Mouse (Mus musculus): ENCODE measurements at regions not wholly inside any gene's neighbourhood (a gene's known extent, or its start where the extent isn't known, plus 50 kb on each side); places are given as distances from the start of the nearest gene placed in this dataset.

- DNase-seq (ENCODE audit: low spot score) = no peak
Observed at GRCm38 (mm10) chr8:127908436-127908835, 450.0 kb upstream of the Nrp1 start.

- no peak for DNase-seq (ENCODE audit: low spot score)
Observed at GRCm38 (mm10) chr8:127909580-127909979, 448.8 kb upstream of the Nrp1 start.

- DNase-seq (ENCODE audit: low spot score) = no peak
Observed at GRCm38 (mm10) chr8:127914086-127914485, 444.3 kb upstream of the Nrp1 start.

GRCm38 (mm10) chr8:127914914-127915313 is 443.5 kb upstream of the Nrp1 start:
- DNase-seq (ENCODE audit: low spot score) = no peak

DNA sequence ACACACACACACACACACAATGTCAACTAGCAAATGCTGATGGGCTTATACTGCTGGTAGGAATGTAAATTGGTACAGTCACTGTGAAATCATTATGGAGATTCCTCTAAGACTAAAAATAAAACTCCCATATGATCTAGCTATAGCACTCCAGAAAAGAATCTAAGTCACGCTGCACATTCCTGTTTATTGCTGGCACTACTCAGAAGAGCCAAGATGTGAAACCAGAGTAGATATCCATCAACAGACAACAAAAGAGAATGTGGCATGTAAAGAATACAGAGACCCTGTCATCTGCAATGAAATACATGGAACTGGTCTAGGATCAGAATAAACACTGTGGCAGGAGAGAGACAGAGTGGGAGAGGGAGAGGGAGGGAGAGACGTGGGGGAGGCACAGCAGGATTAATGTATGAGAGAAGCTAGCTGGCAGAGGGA is 442.8 kb upstream of the Nrp1 start:
- no peak for DNase-seq (ENCODE audit: low spot score)

GRCm38 (mm10) chr8:127921925-127922324 is 436.5 kb upstream of the Nrp1 start:
- DNase-seq (ENCODE audit: low spot score) = no peak

GRCm38 (mm10) chr8:127923321-127923720 is 435.1 kb upstream of the Nrp1 start:
- DNase-seq (ENCODE audit: low spot score) = no peak

- no peak for DNase-seq (ENCODE audit: low spot score)
Observed at GRCm38 (mm10) chr8:127932276-127932675, 426.1 kb upstream of the Nrp1 start.

DNA sequence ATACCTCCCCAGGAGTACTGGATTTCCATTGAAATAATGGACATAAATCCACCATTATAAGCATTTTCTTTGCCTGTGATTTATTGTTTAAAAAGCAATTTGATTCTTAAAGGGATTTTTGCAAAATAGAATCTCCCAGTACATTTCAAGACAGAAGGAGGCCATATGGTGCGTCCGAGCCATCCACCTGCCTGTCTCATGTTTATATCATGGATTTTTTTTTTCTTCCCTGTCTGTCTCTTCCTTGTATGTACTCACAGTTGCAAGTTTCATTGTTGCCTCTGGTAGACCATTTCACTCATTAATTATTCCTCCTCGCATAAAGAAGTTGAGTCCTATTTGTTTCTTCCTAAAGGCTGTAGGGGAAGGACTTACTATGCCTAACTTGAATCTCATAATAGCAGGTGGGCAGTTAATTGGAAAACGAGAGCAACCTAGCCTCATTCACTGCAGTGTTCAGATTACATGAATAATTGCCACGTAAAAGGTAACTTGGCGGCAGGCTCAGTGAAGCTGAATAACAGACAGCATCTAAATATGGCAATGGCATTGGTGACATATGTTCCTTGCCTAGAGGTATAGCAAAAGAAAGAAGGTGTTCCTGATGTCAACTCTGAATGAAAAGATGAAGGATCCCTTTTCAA is 421.5 kb upstream of the Nrp1 start:
- no peak for DNase-seq (ENCODE audit: low spot score)

DNA sequence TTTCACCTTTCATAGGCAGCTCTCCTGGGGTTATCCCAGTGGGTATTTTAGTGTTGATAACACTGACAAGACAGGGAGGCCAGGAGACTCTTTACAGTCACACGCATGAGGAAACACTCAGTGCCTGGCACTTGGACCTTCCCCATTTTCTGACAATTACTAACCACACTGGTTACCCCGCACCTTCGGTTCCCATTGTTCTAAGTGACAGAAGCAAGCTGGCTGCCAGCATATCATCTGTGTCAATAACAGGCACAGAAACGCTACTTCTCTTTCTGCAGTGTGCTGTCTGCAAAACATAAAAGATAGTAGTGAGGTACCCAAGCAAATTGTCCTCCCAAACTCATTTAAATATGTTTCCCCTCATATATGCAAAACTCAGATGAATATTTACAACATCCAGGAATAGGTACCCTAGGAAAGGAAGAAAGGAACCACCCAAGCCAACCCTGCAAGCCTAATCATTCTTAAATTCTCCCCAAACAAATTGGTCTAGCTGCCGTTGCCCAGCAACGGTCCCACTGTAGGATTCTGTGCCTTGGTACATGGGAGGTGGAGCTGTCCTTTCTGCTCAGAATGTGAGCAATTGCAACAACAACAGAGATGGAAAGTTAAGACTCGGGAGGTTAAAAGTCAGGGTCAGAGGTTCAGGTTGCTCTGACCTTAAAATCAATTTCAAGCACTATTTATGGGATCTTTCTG is 419.0 kb upstream of the Nrp1 start:
- peak; percentile 51 for DNase-seq (ENCODE audit: low spot score)

GRCm38 (mm10) chr8:127939986-127940359 is 418.4 kb upstream of the Nrp1 start:
- DNase-seq (ENCODE audit: low spot score) = no peak

- no peak for DNase-seq (ENCODE audit: low spot score)
Observed at GRCm38 (mm10) chr8:127942319-127942718, 416.1 kb upstream of the Nrp1 start.

GRCm38 (mm10) chr8:127944955-127945498 is 413.4 kb upstream of the Nrp1 start:
- no peak for DNase-seq (ENCODE audit: low spot score)

- DNase-seq (ENCODE audit: low spot score) = no peak
Observed at GRCm38 (mm10) chr8:127957571-127957970, 400.8 kb upstream of the Nrp1 start.

DNA sequence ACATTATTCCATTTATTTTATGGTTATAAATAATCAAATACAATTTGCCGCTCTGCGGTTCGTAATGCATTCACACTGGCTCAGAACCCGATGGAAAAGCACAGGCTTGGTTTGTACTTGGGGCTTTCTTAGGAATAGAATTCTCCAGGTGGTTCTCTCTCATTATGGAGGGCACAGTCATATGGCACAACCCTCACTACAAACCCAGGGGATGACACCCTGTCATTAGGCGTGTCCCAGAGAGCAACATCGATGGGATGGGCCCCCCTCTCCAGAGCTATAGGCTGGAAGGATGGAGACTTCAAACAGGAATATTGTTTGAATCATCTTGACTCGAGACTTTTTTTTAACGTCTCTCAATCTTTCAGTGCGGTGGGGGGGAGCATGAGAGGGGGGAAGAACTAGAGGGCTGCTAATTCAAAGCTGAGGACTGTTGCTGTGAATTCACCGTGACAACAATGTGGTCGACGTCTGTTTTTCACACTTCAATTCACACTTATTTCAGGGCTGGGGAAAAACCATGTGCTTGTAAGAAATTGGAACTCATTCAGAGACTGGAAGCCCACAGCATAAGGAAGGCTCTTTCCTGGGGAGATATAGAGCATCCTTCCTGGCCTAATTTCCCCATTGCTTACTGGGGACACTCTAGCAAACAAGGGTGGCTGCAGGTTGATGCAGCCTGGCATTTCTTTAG is 399.9 kb upstream of the Nrp1 start:
- DNase-seq (ENCODE audit: low spot score) = no peak

GRCm38 (mm10) chr8:127962862-127963261 is 395.5 kb upstream of the Nrp1 start:
- DNase-seq (ENCODE audit: low spot score) = no peak

- no peak for DNase-seq (ENCODE audit: low spot score)
Observed at GRCm38 (mm10) chr8:127963625-127964024, 394.8 kb upstream of the Nrp1 start.

GRCm38 (mm10) chr8:127964801-127965200 is 393.6 kb upstream of the Nrp1 start:
- no peak for DNase-seq (ENCODE audit: low spot score)

DNA sequence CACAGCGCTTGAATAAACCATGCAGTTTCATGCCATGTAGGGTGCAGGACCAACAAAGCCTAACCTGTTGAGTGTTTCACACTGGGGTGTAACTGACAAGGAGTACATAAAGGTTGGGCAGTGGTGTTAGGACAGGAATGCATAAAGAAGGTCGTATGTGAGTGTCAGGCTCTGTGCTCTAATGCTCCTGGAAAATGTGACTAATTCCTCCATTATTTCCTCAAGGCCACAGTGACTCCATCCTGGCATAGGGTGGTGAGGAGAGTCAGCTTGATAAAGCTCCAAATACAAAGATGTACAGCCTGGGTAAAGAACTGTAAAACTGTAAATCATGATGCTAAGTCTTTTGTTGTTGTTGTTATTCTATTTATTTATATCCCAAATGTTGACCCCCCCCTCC is 393.1 kb upstream of the Nrp1 start:
- no peak for DNase-seq (ENCODE audit: low spot score)

- DNase-seq (ENCODE audit: low spot score) = no peak
Observed at GRCm38 (mm10) chr8:127968026-127968425, 390.4 kb upstream of the Nrp1 start.

DNA sequence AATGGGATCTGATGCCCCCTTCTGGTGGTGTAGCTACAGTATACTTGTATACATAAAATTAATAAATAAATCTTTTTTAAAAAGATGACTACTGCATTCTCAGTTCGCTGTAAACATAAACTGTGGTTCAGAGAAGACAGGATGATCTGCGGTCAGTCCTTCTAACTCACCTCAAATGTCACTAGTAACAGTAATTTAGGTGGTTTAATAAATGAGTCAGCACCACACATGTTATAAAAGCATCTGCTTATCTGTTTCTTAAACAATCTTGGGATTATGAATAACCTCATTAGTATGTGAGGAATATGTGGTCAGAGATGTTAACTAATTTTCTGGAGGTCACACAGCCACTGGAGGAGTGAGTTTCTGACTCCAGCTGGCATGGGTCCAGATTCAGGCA is 385.2 kb upstream of the Nrp1 start:
- DNase-seq (ENCODE audit: low spot score) = no peak

DNA sequence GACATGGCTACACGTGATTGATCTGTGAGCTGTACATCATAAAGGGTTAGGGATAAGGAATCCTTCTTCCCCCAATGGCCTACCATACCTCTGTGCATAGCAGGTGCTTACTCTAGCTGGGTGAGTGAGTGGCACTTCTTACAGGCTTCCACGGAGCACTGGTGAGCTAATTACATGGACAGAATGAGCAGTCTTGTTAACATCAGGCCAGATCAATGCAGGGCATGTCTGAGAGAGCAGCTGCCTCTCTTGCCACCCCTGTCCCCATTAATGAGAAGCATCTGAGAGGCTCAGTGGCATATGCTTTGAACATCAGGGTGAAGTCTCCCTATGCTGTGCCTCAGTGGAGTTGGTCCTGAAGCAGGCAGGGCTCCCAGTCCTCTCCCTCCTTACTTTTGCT is 380.7 kb upstream of the Nrp1 start:
- DNase-seq (ENCODE audit: low spot score) = no peak

Measured in layer of hippocampus, adult 9-10 months (tissue).